Mouse (Mus musculus): ENCODE data around the gene Ppm1k. TPM values are rescaled to one million over a fixed set of nuclear protein-coding genes. Genes with fewer than 3 reads are reported as not detected.

The Ppm1k gene
- polyA plus RNA-seq, 1 experiment from 2014 or later, result 4.3 TPM

DNA sequence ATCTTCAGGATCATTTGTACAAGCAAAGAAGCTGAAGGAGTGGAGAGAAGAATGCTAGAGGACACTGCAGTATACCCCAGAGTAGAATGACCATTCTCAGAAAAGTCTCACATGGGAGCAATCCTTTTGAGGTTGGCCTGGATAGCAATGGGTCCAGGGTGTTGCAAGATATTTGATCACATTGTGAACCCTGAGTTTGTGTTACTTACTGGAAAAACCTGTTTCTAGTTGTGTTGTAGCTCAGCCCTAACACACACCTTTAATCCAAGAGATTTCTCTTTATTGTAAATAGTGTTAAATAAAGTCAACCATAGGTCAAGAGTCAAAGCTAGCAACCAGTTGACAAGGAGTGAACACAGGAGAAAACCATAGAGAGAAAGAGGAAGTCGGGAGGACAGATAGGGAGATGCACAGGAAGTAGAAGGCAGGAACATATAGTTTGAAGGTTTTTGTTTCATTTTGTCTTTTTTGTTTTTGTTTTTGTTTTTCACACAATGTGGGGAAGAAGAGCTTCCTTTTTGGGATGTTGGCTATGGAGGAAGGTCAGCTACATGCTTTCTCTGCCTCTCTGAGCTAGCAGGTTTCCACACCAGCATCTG, 6.6 kb upstream of the Ppm1k start:
- no peaks in the 10 kb centered on the region for H3K4me1 ChIP-seq (replicated peaks)
- H3K27me3 ChIP-seq (ENCODE audit: insufficient read depth, poor library complexity, severe bottlenecking), result no peaks in the 10 kb centered on the region
- no peaks in the 10 kb centered on the region for H3K9me3 ChIP-seq
- no peak overlapping the region for H3K4me3 ChIP-seq
- no peaks in the 10 kb centered on the region for H3K36me3 ChIP-seq
- no peak for DNase-seq (ENCODE audit: low spot score)
- H3K27ac ChIP-seq, result no peak overlapping the region
- 84% methylated on average over 1 of the region's 1 CpGs for WGBS

DNA sequence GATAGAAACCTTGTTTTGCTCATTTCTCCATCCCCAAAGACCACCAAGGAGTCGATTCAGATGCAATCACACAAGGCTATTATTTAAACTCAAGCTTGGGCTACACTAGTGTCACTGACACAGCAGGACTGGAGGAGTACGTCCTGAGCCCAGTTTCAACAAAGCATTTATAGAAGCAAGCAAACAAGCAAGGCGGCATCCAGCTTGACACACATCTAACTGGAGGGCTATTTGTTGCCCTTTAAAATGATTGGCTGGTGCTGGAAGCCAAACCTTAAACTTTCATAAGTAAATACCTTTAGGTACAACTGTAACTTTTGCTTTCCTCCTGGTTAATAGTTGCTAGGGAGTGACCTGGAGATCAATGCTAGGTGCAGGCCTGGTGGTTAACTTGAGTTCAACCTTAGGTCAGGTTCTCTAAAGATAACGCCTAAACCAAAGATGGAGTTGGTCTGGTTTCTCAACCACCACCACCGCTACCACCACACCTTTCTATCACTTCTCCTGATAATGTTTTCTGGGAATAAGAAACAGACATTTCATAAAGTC, 5.8 kb upstream of the Ppm1k start:
- H3K27ac ChIP-seq, result no peak overlapping the region
- H3K4me3 ChIP-seq, result no peak overlapping the region
- WGBS, result 79% methylated on average over 5 of the region's 5 CpGs
- no peaks in the 10 kb centered on the region for H3K27me3 ChIP-seq (ENCODE audit: insufficient read depth, poor library complexity, severe bottlenecking)
- no peak for DNase-seq (ENCODE audit: low spot score)
- no peaks in the 10 kb centered on the region for H3K36me3 ChIP-seq
- no peaks in the 10 kb centered on the region for H3K9me3 ChIP-seq
- 0 out of 2 replicates have a peak, but pooled peaks cover under 1% of the 10 kb centered on the region for H3K4me1 ChIP-seq (replicated peaks)

DNA sequence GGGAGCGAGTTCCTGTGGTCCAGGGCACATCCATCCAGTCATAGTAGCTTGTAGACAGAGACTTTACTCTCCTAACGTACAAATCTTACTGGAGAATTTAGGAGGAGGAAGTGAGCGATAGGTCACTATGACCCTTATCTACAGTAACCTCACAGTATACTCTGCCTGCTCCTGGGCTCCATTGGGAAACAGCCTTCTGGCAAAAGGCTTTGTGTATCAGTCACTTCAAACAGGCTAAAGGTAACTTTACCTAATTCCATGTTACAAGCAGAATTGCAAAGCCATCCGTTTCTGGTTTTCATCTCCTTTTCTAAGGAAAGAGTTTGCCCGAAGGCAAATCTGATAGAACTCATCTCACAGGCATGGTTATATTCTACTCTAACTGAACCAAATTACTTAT, 2.6 kb upstream of the Ppm1k start:
- DNase-seq (ENCODE audit: low spot score), result no peak
- Histone ChIP-seq H3K27me3 (ENCODE audit: insufficient read depth, poor library complexity, severe bottlenecking) (no peaks in the 10 kb centered on the region), H3K36me3 (no peaks in the 10 kb centered on the region), H3K4me3 (no peak overlapping the region), H3K4me1 (replicated peaks) (peaks cover 12% of the 10 kb centered on the region), H3K27ac (no peak overlapping the region), H3K9me3 (no peaks in the 10 kb centered on the region)
- 90% methylated on average over 5 of the region's 5 CpGs for WGBS

DNA sequence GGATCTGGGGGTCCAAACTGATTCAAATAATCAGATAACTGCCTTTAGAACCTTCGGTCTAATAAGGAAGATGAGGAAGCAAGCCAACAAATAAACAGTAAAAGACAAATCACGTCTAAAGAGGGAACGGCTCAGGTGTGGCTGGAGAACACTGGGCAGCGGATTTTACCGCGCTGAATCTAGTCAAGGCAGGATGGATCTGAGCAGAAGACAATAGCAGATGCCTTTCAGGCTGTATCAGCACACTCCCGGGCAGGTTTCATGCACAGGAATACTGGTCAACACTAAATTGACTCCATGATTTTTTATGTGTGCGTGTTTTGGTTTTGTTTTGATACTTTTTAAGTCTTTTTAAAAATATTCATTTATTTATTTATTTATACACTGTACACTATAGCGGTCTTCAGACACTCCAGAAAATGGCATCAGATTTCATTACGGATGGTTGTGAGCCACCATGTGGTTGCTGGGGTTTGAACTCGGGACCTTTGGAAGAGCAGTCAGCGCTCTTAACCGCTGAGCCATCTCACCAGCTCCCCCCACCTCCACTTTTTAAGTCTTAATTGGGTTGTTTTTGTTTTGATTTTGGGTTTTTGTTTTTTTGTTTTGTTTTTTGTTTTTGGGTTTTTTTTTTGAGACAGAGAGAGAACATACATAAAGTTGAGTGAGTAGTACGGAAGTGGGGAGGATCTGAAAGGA, 852 bp upstream of the Ppm1k start:
- Histone ChIP-seq H3K27ac (peak overlapping the region; percentile 84), H3K4me1 (replicated peaks) (peaks cover 12% of the 10 kb centered on the region), H3K27me3 (ENCODE audit: insufficient read depth, poor library complexity, severe bottlenecking) (no peaks in the 10 kb centered on the region), H3K36me3 (no peaks in the 10 kb centered on the region), H3K9me3 (no peaks in the 10 kb centered on the region), H3K4me3 (peak overlapping the region; percentile 75)
- 30% methylated on average over 14 of the region's 14 CpGs for WGBS
- DNase-seq (ENCODE audit: low spot score), result no peak

DNA sequence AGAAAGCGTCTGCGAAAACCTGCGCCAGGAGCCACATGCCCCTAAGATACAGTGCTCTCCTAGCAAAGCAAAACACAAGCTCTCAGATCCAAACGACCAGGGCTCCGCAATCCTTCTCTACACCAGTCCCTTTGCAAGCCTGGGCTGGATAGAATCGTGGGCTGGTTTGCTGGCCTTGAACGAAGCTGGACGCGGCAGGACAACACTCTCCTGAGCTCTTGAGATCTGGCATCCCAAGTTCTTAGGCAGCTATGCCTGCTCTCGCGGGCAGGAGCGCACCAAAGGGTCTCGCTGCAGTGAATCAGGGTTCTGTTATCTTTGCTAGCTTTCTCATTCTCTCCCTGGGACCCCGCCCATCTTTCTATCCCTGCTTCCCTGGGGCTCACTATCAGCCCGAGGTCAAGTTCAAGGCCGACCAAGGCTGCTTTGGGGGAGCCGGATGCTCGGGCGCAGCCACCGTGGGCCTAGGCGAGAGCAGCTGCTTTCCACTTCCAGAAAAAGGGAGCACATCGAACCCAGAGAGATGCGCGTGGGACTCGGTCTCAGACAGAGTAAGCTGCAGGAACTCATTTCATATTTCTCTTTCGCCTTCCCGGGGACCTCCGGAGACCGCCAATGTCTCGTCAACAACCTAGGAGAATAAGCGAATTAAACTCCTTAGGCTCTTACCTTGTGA, 519 bp downstream of the Ppm1k start:
- Histone ChIP-seq H3K4me1 (replicated peaks) (peaks cover 12% of the 10 kb centered on the region), H3K27ac (peak overlapping the region; percentile 81), H3K36me3 (no peaks in the 10 kb centered on the region), H3K27me3 (ENCODE audit: insufficient read depth, poor library complexity, severe bottlenecking) (no peaks in the 10 kb centered on the region), H3K4me3 (peak overlapping the region; percentile 75), H3K9me3 (no peaks in the 10 kb centered on the region)
- peak; percentile 71 for DNase-seq (ENCODE audit: low spot score)
- 2% methylated on average over 31 of the region's 31 CpGs for WGBS

DNA sequence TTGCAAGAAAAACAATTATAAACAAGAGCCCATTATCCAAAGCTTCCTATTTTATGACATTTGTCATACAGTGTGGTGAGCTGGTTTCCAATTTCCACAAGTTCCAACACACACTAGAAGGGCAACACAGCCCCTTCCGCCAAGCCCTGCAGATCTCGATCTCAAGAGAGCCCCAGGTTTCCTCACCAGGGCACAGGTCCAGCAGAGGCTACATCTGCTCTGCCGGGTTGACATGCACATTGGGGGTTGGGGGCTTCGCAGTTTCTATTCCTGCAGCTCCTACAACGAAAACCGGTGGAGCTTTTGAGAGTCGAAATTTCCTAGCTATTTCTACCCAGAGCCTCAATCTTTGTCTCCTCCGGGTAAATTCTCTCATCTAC, 1.0 kb downstream of the Ppm1k start:
- Histone ChIP-seq H3K27ac (peak overlapping the region; percentile 81; the same call in 1 of the 2 replicates), H3K4me1 (replicated peaks) (peaks cover 12% of the 10 kb centered on the region), H3K9me3 (no peaks in the 10 kb centered on the region), H3K27me3 (ENCODE audit: insufficient read depth, poor library complexity, severe bottlenecking) (no peaks in the 10 kb centered on the region), H3K4me3 (peak overlapping the region; percentile 75), H3K36me3 (no peaks in the 10 kb centered on the region)
- no peak for DNase-seq (ENCODE audit: low spot score)
- 7% methylated on average over 8 of the region's 8 CpGs for WGBS

DNA sequence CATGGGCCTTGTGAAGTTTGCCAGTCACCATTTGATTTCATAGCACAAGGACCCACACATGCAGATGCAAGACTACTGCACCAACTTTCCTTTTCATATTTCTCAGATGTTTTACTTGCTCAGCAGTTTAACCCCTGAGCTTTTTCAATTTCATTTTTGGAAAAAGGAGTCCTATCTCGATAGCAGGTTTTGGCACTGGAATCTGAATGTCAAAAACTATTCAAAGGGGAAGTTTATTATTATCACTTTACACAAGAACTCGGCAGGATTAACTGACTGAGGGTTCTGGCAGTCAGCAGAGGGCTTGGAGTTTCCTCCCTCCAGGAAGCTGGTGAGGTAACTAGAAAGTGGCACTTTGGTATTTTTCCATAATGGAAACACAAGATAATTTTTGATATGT, 1.9 kb downstream of the Ppm1k start:
- Histone ChIP-seq H3K9me3 (no peaks in the 10 kb centered on the region), H3K36me3 (no peaks in the 10 kb centered on the region), H3K4me1 (replicated peaks) (peaks cover 12% of the 10 kb centered on the region), H3K27ac (no peak overlapping the region), H3K4me3 (peak overlapping the region; percentile 75; the same call in 1 of the 2 replicates), H3K27me3 (ENCODE audit: insufficient read depth, poor library complexity, severe bottlenecking) (no peaks in the 10 kb centered on the region)
- no peak for DNase-seq (ENCODE audit: low spot score)
- WGBS, result 79% methylated on average over 2 of the region's 2 CpGs

DNA sequence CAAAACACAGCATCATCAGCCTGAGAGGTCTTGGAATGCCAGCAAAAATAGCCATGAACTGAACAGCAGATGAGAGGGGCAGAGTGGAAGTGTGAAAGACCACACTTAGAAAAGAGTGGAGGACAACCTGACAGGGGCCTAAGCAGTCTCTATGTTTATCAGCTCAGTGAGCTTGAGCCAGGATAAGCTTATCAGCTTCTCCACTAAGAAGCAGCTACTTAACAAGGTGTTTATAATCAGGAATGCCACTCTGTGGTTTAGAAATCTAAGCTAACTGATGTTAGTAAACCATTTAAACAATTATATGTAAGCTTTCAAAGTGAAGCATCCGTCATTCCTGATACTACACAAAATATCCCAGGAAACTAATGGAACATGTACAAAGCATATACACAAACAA, 3.2 kb downstream of the Ppm1k start:
- peaks cover 12% of the 10 kb centered on the region for H3K4me1 ChIP-seq (replicated peaks)
- no peak overlapping the region for H3K4me3 ChIP-seq
- no peak overlapping the region for H3K27ac ChIP-seq
- no peak for DNase-seq (ENCODE audit: low spot score)
- WGBS, result 91% methylated on average over 1 of the region's 1 CpGs
- H3K9me3 ChIP-seq, result no peaks in the 10 kb centered on the region
- no peaks in the 10 kb centered on the region for H3K36me3 ChIP-seq
- H3K27me3 ChIP-seq (ENCODE audit: insufficient read depth, poor library complexity, severe bottlenecking), result no peaks in the 10 kb centered on the region

DNA sequence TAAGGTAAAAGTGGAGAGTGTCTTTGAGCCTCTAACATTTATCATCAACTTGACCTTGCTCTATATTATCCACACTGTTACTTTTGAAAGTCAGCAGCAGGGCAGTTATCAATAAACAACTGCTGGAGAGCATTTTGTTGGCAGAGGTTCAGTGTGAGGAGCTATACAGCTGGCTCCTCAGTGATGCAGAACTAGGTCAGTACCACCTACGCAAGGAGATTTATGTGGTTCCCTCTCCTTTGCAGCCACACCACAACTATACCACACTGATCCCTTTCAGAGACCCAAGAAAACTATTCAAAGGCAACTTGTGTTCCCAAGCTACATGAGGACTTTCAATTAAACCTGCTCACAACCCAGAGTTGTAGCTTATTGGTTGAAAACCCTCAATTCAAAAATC, 3.8 kb downstream of the Ppm1k start:
- no peak for DNase-seq (ENCODE audit: low spot score)
- H3K4me1 ChIP-seq (replicated peaks), result peaks cover 12% of the 10 kb centered on the region
- no peaks in the 10 kb centered on the region for H3K36me3 ChIP-seq
- no peaks in the 10 kb centered on the region for H3K9me3 ChIP-seq
- 90% methylated on average over 1 of the region's 1 CpGs for WGBS
- H3K4me3 ChIP-seq, result no peak overlapping the region
- no peak overlapping the region for H3K27ac ChIP-seq
- no peaks in the 10 kb centered on the region for H3K27me3 ChIP-seq (ENCODE audit: insufficient read depth, poor library complexity, severe bottlenecking)

DNA sequence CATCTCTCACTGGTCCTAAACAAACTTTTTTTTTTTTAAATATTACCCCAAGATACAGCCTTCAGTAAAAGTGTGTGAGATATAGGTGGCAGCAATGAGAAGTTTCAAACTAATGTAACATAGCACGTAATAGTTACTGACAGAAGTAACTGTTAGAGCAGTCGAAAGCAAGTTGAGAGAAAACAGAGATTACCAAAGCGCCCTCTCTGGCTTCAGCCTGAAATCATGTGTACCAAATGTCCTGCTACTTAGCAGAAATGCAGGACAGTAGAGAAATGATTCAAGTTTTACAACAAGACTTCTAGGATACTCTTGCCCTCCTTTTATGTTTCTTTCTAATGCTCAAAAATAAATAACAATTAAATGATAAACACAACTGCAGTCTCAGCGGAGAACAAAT, 4.3 kb downstream of the Ppm1k start:
- Histone ChIP-seq H3K4me3 (no peak overlapping the region), H3K36me3 (no peaks in the 10 kb centered on the region), H3K27ac (no peak overlapping the region), H3K9me3 (no peaks in the 10 kb centered on the region), H3K27me3 (ENCODE audit: insufficient read depth, poor library complexity, severe bottlenecking) (no peaks in the 10 kb centered on the region), H3K4me1 (replicated peaks) (peaks cover 11% of the 10 kb centered on the region)
- DNase-seq (ENCODE audit: low spot score), result no peak
- WGBS, result 80% methylated on average over 4 of the region's 4 CpGs

DNA sequence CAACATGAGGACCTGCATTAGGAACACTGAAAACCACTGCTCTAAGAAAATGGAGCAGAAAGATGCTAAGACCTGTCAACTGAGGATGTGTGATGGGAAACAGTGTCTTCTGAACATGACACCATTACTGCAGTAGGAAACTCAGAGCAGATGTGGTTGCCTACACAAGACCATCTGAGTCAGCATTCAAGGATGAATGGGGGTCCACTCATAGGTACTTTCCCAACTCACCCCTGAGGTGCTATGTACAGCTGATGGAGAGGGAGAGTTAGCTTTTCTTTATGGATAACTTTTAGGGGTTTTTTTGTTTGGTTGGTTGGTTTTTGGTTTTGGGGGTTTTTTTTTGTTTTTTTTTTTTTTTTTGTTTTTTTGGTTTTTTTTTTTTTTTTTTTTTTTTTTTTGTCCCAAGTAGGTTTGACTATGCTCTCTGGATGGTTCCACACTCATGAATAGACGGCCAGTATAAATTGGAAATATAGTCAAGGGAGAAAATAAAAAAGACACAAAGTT, 5.9 kb downstream of the Ppm1k start:
- H3K4me3 ChIP-seq, result no peak overlapping the region
- no peak overlapping the region for H3K27ac ChIP-seq
- 93% methylated on average over 1 of the region's 1 CpGs for WGBS
- no peaks in the 10 kb centered on the region for H3K9me3 ChIP-seq
- no peaks in the 10 kb centered on the region for H3K36me3 ChIP-seq
- peaks cover 6% of the 10 kb centered on the region for H3K4me1 ChIP-seq (replicated peaks)
- H3K27me3 ChIP-seq (ENCODE audit: insufficient read depth, poor library complexity, severe bottlenecking), result no peaks in the 10 kb centered on the region
- DNase-seq (ENCODE audit: low spot score), result no peak

DNA sequence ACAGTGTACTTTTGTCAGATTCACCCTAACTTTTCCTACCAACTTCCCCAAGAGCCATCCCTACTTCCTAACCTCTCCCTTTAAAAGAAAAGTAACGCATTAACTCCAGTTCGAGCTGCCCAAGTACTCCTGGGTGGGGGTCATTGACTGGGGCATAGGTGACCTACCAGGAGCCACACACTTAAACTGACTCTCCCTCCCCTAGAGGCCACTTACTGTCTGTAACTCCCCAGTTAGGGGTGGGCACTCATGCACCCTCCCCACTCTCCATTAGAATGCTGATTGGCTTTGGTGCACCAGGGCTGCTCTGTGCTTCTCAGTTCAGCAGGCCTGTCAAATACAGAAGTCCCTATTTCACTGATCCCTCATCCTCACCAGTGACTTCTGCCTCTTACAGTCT, 8.3 kb downstream of the Ppm1k start:
- Histone ChIP-seq H3K27ac (no peak overlapping the region), H3K27me3 (ENCODE audit: insufficient read depth, poor library complexity, severe bottlenecking) (no peaks in the 10 kb centered on the region), H3K9me3 (no peaks in the 10 kb centered on the region), H3K4me1 (replicated peaks) (no peaks in the 10 kb centered on the region), H3K36me3 (no peaks in the 10 kb centered on the region), H3K4me3 (no peak overlapping the region)
- no peak for DNase-seq (ENCODE audit: low spot score)
- WGBS, result 82% methylated on average over 2 of the region's 2 CpGs

DNA sequence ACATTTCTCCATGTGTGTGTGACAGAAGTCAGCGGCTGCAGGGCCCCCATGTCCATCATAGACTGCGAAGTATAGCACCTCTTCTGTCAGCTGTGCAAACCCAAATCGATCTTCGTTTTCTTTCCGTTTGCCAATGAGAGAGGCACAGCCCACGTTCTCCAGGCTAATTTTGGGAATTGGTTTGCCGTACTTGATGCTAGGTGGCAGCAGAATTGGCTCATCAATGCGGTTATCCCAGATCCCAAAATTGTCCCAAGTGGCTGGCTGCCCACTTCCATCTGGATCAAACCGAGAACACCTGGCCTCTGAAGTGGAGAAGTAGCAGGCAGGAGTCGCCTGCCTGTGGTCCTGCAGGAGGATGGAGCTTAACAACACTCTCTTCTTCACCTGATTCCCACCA, 10.5 kb downstream of the Ppm1k start:
- DNase-seq (ENCODE audit: low spot score), result no peak
- H3K36me3 ChIP-seq, result no peaks in the 10 kb centered on the region
- no peak overlapping the region for H3K27ac ChIP-seq
- no peaks in the 10 kb centered on the region for H3K27me3 ChIP-seq (ENCODE audit: insufficient read depth, poor library complexity, severe bottlenecking)
- no peaks in the 10 kb centered on the region for H3K4me1 ChIP-seq (replicated peaks)
- no peaks in the 10 kb centered on the region for H3K9me3 ChIP-seq
- WGBS, result 91% methylated on average over 10 of the region's 10 CpGs
- H3K4me3 ChIP-seq, result no peak overlapping the region
